Mouse (Mus musculus) brain, embryonic 14.5 days (tissue): Measurements from ENCODE around the gene Sez6.

Experiments
- CTCF ChIP-seq: fragments of 200-500 bp; IDR thresholded peaks from 2 replicates; pipeline ENCODE4 v1.5.1; 2012; ENCODE audit warnings: inconsistent platforms, mild to moderate bottlenecking, moderate library complexity, borderline replicate concordance; ENCODE audit not compliant: insufficient read depth, insufficient read length; ENCODE audit errors: extremely low read depth
- POLR2A ChIP-seq: fragments of 200-500 bp; IDR thresholded peaks from 2 replicates; pipeline ENCODE4 v1.6.1; 2012; ENCODE audit warnings: mild to moderate bottlenecking, inconsistent platforms, borderline replicate concordance; ENCODE audit not compliant: poor library complexity, insufficient read depth, insufficient read length, severe bottlenecking; ENCODE audit errors: extremely low read depth

GRCm38 (mm10) chr11:77930751-77931540 is at the start of gene Sez6:
- TF ChIP-seq CTCF (peak; percentile 32), POLR2A (peak; percentile 46; the same call in 1 of the 2 replicates)
